Mouse (Mus musculus) layer of hippocampus, adult 9-10 months (tissue): Measurements from ENCODE around the gene Rgs14.

Experiments used
- DNase-seq: peaks from one replicate; pipeline ENCODE4 v3.0.0; 2022; ENCODE audit warnings: low spot score

Rgs14 gene

GRCm38 (mm10) chr13:55369531-55370114, at the start of gene Rgs14:
TSS of gene Rgs14 (plus strand) at chr13:55369732.
- no peak for DNase-seq

- no peak for DNase-seq
These were observed 49.5 kb upstream of the Rgs14 start, which contains the start of gene Prelid1 for GRCm38 (mm10) chr13:55319931-55320533. TSS of gene Prelid1 (plus strand) at chr13:55320500.

GRCm38 (mm10) chr13:55321434-55322129, 48.0 kb upstream of the Rgs14 start, which contains the start of gene Rab24:
TSS of gene Rab24 (minus strand) at chr13:55321946.
- DNase-seq: no peak

GRCm38 (mm10) chr13:55322130-55322825, 47.3 kb upstream of the Rgs14 start:
- no peak for DNase-seq

GRCm38 (mm10) chr13:55325596-55325995, 43.9 kb upstream of the Rgs14 start:
- DNase-seq: no peak

GRCm38 (mm10) chr13:55327169-55327568, 42.4 kb upstream of the Rgs14 start:
- no peak for DNase-seq

- peak; percentile 96 for DNase-seq
These were observed 41.9 kb upstream of the Rgs14 start for GRCm38 (mm10) chr13:55327633-55328032.

- no peak for DNase-seq
These were observed 41.4 kb upstream of the Rgs14 start for GRCm38 (mm10) chr13:55328171-55328570.

- no peak for DNase-seq
These were observed 40.9 kb upstream of the Rgs14 start for GRCm38 (mm10) chr13:55328641-55329040.

GRCm38 (mm10) chr13:55329109-55329682, 40.3 kb upstream of the Rgs14 start:
- no peak for DNase-seq

GRCm38 (mm10) chr13:55329683-55330566, 39.6 kb upstream of the Rgs14 start, which contains the start of gene Mxd3:
TSS of gene Mxd3 (minus strand) at chr13:55329823.
- DNase-seq: no peak

GRCm38 (mm10) chr13:55330567-55331400, 38.7 kb upstream of the Rgs14 start:
- no peak for DNase-seq

GRCm38 (mm10) chr13:55332331-55332730, 37.2 kb upstream of the Rgs14 start:
- DNase-seq: no peak

GRCm38 (mm10) chr13:55335701-55336100, 33.8 kb upstream of the Rgs14 start:
- no peak for DNase-seq

GRCm38 (mm10) chr13:55337341-55337975, 32.1 kb upstream of the Rgs14 start:
- no peak for DNase-seq

GRCm38 (mm10) chr13:55338131-55339054, 31.1 kb upstream of the Rgs14 start:
- no peak for DNase-seq

GRCm38 (mm10) chr13:55339259-55339658, 30.3 kb upstream of the Rgs14 start:
- no peak for DNase-seq

- DNase-seq: no peak
These were observed 27.1 kb upstream of the Rgs14 start for GRCm38 (mm10) chr13:55342469-55342868.

- no peak for DNase-seq
These were observed 25.2 kb upstream of the Rgs14 start for GRCm38 (mm10) chr13:55344286-55344685.
